Mouse (Mus musculus): Measurements from ENCODE around the gene H60b. TPM values are rescaled to one million over a fixed set of nuclear protein-coding genes. Genes with fewer than 3 reads are reported as not detected.
"Not testable (repeated sequence)": the region's sequence is repeated elsewhere in the genome, so short reads cannot be mapped to it uniquely, and the experiment has no call there.

Gene H60b
- polyA plus RNA-seq, 1 experiment: 0.24 TPM

DNA sequence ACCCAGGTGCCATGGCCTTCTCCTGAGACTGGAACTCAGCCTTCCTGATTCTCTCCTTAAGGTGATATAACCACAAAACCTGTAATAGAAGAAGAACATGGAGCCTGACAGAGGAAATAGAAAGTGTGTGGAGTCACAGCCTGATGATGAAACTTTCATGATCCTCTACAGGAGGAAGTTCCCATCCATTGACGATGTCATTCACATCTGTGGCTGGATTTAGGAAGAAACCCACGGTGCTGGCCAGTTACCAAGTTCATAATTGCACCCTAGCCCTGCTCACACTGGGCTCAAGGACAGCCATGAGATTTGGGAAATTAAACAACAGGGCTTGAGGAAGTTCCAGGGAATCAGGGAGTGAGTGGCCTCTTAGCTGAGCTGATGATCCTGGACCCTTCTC lies 7.6 kb downstream of the H60b start:
- H3K4me2 ChIP-seq (ENCODE audit: low read depth); H3K27me3 ChIP-seq (ENCODE audit: control insufficient read depth, insufficient read depth, insufficient read length): not testable (repeated sequence)
- peak; percentile 49; the same call in 1 of the 2 replicates for TF ChIP-seq CEBPB (IDR thresholded peaks at IDR 0.05; ENCODE audit: insufficient read depth, poor library complexity, severe bottlenecking)

DNA sequence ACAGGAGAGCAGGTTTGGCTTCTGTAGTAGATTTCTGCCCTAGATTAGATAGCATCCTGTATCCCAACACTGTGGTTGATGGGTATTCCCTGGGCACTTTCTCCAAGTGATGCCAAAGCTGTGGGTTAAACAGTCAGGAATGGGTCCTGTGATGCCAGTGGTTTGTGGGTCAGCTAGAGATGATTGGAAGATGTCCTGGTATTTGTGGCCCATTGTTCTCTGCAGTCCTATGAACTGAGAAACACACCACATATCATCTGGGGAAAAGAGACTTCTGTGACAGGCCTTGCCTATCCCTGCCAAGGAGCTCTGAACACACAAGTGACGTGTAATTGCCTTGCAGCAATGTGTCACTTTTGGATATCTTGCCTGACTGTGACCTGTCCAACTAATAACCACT lies 8.7 kb downstream of the H60b start:
- H3K36me3 ChIP-seq (ENCODE audit: control insufficient read depth, insufficient read depth); H3K4me2 ChIP-seq (ENCODE audit: low read depth); H3K79me2 ChIP-seq (ENCODE audit: control insufficient read depth, insufficient read depth); H3K27me3 ChIP-seq (ENCODE audit: control insufficient read depth, insufficient read depth, insufficient read length); H3ac ChIP-seq (ENCODE audit: control insufficient read depth, insufficient read length); H3K4me3 ChIP-seq: not testable (repeated sequence)

More for the DNA sequence above, 7.6 kb downstream of the H60b start:
- H3ac ChIP-seq (ENCODE audit: control insufficient read depth, insufficient read length); H3K79me2 ChIP-seq (ENCODE audit: control insufficient read depth, insufficient read depth); H3K4me3 ChIP-seq; H3K36me3 ChIP-seq (ENCODE audit: control insufficient read depth, insufficient read depth): not testable (repeated sequence)

DNA sequence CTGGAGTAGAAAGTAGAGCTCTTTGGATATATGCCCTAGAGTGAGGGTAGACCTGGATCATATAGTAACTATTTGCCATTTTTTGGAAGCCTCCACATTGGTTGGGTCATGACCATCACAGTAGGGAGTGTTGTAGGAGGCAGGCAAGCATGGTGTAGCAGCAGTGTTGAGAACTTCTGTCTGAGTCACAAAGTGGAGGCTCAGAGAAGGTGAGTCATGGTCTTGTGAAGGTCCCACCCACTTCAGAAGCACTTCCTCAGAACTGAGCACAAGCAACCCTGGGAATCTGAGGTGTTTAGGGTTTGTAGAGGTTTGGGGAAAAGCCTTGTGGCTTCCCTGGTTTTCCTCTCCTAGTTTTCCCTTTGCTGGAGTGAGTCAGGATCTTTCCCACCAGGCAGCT lies 10.7 kb downstream of the H60b start:
- not testable (repeated sequence) for H3ac ChIP-seq (ENCODE audit: control insufficient read depth, insufficient read length); H3K36me3 ChIP-seq (ENCODE audit: control insufficient read depth, insufficient read depth); H3K4me3 ChIP-seq; H3K79me2 ChIP-seq (ENCODE audit: control insufficient read depth, insufficient read depth); H3K27me3 ChIP-seq (ENCODE audit: control insufficient read depth, insufficient read depth, insufficient read length)
- peak overlapping the region; percentile 38 for H3K4me2 ChIP-seq (ENCODE audit: low read depth)

GRCm38 (mm10) chr10:22172431-22173334 lies 14.3 kb downstream of the H60b start:
- H3ac ChIP-seq (ENCODE audit: control insufficient read depth, insufficient read length); H3K4me3 ChIP-seq; H3K79me2 ChIP-seq (ENCODE audit: control insufficient read depth, insufficient read depth); H3K4me2 ChIP-seq (ENCODE audit: low read depth); H3K27me3 ChIP-seq (ENCODE audit: control insufficient read depth, insufficient read depth, insufficient read length); H3K36me3 ChIP-seq (ENCODE audit: control insufficient read depth, insufficient read depth): not testable (repeated sequence)

- H3K36me3 ChIP-seq (ENCODE audit: control insufficient read depth, insufficient read depth); H3K27me3 ChIP-seq (ENCODE audit: control insufficient read depth, insufficient read depth, insufficient read length); H3K4me3 ChIP-seq; H3K4me2 ChIP-seq (ENCODE audit: low read depth); H3K79me2 ChIP-seq (ENCODE audit: control insufficient read depth, insufficient read depth); H3ac ChIP-seq (ENCODE audit: control insufficient read depth, insufficient read length): not testable (repeated sequence)
Observed at GRCm38 (mm10) chr10:22173335-22174189, 15.2 kb downstream of the H60b start.

DNA sequence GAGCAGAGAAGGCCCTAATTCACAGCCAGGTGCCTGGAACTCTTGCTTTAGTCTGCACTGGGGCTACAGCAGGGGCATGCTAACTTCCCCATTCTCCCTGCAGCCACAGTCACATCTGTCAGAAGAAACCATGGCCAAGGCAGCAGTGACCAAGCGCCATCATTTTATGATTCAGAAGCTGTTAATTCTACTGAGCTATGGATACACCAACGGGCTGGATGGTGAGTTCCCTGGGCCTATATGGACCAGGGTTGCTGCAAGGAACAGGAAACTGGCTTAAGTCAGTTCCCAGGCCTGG lies 15.8 kb downstream of the H60b start:
- not testable (repeated sequence) for H3K79me2 ChIP-seq (ENCODE audit: control insufficient read depth, insufficient read depth); H3ac ChIP-seq (ENCODE audit: control insufficient read depth, insufficient read length); H3K4me2 ChIP-seq (ENCODE audit: low read depth); H3K4me3 ChIP-seq; H3K27me3 ChIP-seq (ENCODE audit: control insufficient read depth, insufficient read depth, insufficient read length); H3K36me3 ChIP-seq (ENCODE audit: control insufficient read depth, insufficient read depth)

DNA sequence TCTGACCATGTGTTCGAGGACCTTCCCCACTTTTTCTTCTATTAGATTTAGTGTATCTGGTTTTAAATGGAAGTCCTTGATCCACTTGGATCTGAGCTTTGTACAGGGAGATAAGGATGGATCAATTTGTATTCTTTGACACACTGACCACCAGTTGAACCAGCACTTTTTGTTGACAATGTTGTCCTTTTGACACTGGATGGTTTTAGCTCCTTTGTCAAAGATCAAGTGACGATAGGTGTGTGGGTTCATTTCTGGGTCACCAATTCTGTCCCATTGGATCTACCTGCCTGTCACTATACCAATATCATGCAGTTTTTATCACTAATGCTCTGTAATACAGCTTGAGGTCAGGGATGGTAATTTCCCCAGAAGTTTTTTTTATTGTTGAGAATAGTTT lies 18.1 kb downstream of the H60b start:
- H3K4me2 ChIP-seq (ENCODE audit: low read depth); H3K36me3 ChIP-seq (ENCODE audit: control insufficient read depth, insufficient read depth); H3ac ChIP-seq (ENCODE audit: control insufficient read depth, insufficient read length); H3K27me3 ChIP-seq (ENCODE audit: control insufficient read depth, insufficient read depth, insufficient read length); H3K4me3 ChIP-seq; H3K79me2 ChIP-seq (ENCODE audit: control insufficient read depth, insufficient read depth): not testable (repeated sequence)

- H3K4me3 ChIP-seq; H3K36me3 ChIP-seq (ENCODE audit: control insufficient read depth, insufficient read depth); H3K4me2 ChIP-seq (ENCODE audit: low read depth); H3ac ChIP-seq (ENCODE audit: control insufficient read depth, insufficient read length); H3K79me2 ChIP-seq (ENCODE audit: control insufficient read depth, insufficient read depth); H3K27me3 ChIP-seq (ENCODE audit: control insufficient read depth, insufficient read depth, insufficient read length): not testable (repeated sequence)
Observed at GRCm38 (mm10) chr10:22191035-22191434, 32.6 kb downstream of the H60b start.

GRCm38 (mm10) chr10:22201352-22201751 lies 43.0 kb downstream of the H60b start:
- not testable (repeated sequence) for H3K27me3 ChIP-seq (ENCODE audit: control insufficient read depth, insufficient read depth, insufficient read length); H3K79me2 ChIP-seq (ENCODE audit: control insufficient read depth, insufficient read depth); H3K4me3 ChIP-seq; H3K4me2 ChIP-seq (ENCODE audit: low read depth); H3K36me3 ChIP-seq (ENCODE audit: control insufficient read depth, insufficient read depth); H3ac ChIP-seq (ENCODE audit: control insufficient read depth, insufficient read length)

- H3K27me3 ChIP-seq (ENCODE audit: control insufficient read depth, insufficient read depth, insufficient read length); H3K4me2 ChIP-seq (ENCODE audit: low read depth); H3K4me3 ChIP-seq; H3ac ChIP-seq (ENCODE audit: control insufficient read depth, insufficient read length); H3K79me2 ChIP-seq (ENCODE audit: control insufficient read depth, insufficient read depth); H3K36me3 ChIP-seq (ENCODE audit: control insufficient read depth, insufficient read depth): not testable (repeated sequence)
Observed at GRCm38 (mm10) chr10:22202784-22203583, 44.6 kb downstream of the H60b start.

- not testable (repeated sequence) for H3K27me3 ChIP-seq (ENCODE audit: control insufficient read depth, insufficient read depth, insufficient read length); H3K79me2 ChIP-seq (ENCODE audit: control insufficient read depth, insufficient read depth); H3K4me3 ChIP-seq; H3ac ChIP-seq (ENCODE audit: control insufficient read depth, insufficient read length); H3K4me2 ChIP-seq (ENCODE audit: low read depth); H3K36me3 ChIP-seq (ENCODE audit: control insufficient read depth, insufficient read depth)
Observed at GRCm38 (mm10) chr10:22206443-22206842, 48.1 kb downstream of the H60b start.

Data from myocyte (in vitro differentiated cells).